Mouse (Mus musculus): ENCODE results near the gene Hnrnpa3.

- TF ChIP-seq GATA1 (IDR thresholded peaks at IDR 0.05; ENCODE audit: borderline replicate concordance, low read length) (no peak), FLI1 (IDR thresholded peaks at IDR 0.05; ENCODE audit: low read length) (no peak)
These were observed 37.3 kb downstream of the Hnrnpa3 start for GRCm38 (mm10) chr2:75696371-75696770.

Data from megakaryocyte, embryonic 14.5 days (primary cell).